Mouse (Mus musculus): ENCODE measurements at regions not wholly inside any gene's neighbourhood (a gene's known extent, or its start where the extent isn't known, plus 50 kb on each side); places are given as distances from the start of the nearest gene placed in this dataset.

DNA sequence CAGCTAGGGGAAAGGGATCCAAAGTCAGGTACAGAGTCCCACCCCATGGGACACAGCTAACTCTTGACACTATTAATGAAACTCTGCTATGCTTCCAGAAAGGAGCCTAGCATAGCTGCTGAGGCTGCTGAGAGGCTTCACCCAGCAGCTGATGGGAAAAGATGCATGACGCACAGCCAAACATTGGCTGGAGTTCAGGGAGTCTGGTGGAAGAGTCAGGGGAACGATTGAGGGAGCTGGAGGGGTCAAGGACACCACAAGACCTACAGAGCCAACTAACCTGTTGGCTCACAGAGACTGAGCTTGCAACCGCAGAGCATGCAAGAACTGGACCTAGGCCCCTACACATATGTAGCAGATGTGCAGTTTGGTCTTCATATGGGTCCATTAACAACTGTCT lies 117.2 kb upstream of the Ubr2 start:
- H3K27me3 ChIP-seq (ENCODE audit: insufficient read depth, low read length): no peaks in the 10 kb centered on the region
- no peak overlapping the region for H3K9ac ChIP-seq (replicated peaks; ENCODE audit: low read length)
- H3K27ac ChIP-seq (ENCODE audit: low read length): no peak overlapping the region
- 83% methylated on average over 3 of the region's 3 CpGs for WGBS
- no peaks in the 10 kb centered on the region for H3K4me1 ChIP-seq (ENCODE audit: insufficient read depth, low read length)
- peaks cover 4% of the 10 kb centered on the region; the same call in 1 of the 2 replicates for H3K9me3 ChIP-seq (ENCODE audit: low read length)
- H3K36me3 ChIP-seq (ENCODE audit: insufficient read depth, low read length): no peaks in the 10 kb centered on the region
- H3K4me2 ChIP-seq (replicated peaks; ENCODE audit: low read depth, low read length): no peak overlapping the region
- no peak for ATAC-seq (ENCODE audit: low FRiP score, low TSS enrichment)
- H3K4me3 ChIP-seq (ENCODE audit: low read length): no peak overlapping the region

DNA sequence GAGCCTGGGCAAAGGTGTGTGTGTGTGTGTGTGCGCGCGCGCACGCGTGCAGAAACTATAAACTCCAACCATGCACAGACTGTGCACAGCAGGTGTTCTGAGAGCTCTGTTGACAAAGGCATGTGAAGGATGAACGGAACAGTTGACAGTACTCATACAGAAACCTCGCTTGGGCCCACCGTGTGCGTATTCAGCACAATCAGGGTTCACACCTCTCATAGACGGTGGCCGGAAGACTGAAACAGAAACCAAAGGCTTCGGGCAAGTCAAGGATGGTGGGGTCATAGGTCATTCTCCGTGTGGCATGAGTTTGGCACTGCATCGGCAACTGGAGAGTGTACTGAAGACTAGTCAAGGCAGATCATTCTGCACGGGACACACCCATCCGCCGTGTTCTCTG lies 113.2 kb upstream of the Ubr2 start:
- 91% methylated on average over 18 of the region's 18 CpGs for WGBS
- no peak overlapping the region for H3K4me2 ChIP-seq (replicated peaks; ENCODE audit: low read depth, low read length)
- H3K27me3 ChIP-seq (ENCODE audit: insufficient read depth, low read length): no peaks in the 10 kb centered on the region
- ATAC-seq (ENCODE audit: low FRiP score, low TSS enrichment): no peak
- H3K36me3 ChIP-seq (ENCODE audit: insufficient read depth, low read length): no peaks in the 10 kb centered on the region
- H3K4me1 ChIP-seq (ENCODE audit: insufficient read depth, low read length): no peaks in the 10 kb centered on the region
- no peak overlapping the region for H3K9ac ChIP-seq (replicated peaks; ENCODE audit: low read length)
- H3K27ac ChIP-seq (ENCODE audit: low read length): no peak overlapping the region
- H3K9me3 ChIP-seq (ENCODE audit: low read length): no peaks in the 10 kb centered on the region
- no peak overlapping the region for H3K4me3 ChIP-seq (ENCODE audit: low read length)

DNA sequence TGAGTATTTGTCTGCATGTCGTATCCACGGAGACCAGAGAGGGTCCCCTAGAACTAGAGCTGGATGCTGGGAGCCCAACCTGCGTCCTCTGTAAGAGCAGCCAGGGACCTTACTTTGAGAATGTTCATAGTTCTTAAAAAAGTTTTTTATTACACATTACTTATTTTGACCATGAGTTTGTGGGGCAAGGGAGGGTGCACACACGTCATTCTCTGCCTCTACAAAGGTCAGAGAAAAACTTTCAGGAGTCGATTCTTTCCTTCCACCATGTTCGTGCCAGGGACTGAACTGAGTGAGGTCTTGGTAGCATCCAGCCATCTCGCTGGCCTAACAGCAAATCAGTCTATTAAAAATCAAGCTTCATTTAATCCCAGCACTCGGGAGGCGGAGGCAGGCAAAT lies 111.9 kb upstream of the Ubr2 start:
- Histone ChIP-seq H3K27ac (ENCODE audit: low read length) (no peak overlapping the region), H3K36me3 (ENCODE audit: insufficient read depth, low read length) (no peaks in the 10 kb centered on the region), H3K4me1 (ENCODE audit: insufficient read depth, low read length) (no peaks in the 10 kb centered on the region), H3K4me3 (ENCODE audit: low read length) (no peak overlapping the region), H3K4me2 (replicated peaks; ENCODE audit: low read depth, low read length) (no peak overlapping the region), H3K9ac (replicated peaks; ENCODE audit: low read length) (no peak overlapping the region), H3K27me3 (ENCODE audit: insufficient read depth, low read length) (no peaks in the 10 kb centered on the region), H3K9me3 (ENCODE audit: low read length) (no peaks in the 10 kb centered on the region)
- WGBS: 79% methylated on average over 9 of the region's 9 CpGs
- ATAC-seq (ENCODE audit: low FRiP score, low TSS enrichment): no peak

DNA sequence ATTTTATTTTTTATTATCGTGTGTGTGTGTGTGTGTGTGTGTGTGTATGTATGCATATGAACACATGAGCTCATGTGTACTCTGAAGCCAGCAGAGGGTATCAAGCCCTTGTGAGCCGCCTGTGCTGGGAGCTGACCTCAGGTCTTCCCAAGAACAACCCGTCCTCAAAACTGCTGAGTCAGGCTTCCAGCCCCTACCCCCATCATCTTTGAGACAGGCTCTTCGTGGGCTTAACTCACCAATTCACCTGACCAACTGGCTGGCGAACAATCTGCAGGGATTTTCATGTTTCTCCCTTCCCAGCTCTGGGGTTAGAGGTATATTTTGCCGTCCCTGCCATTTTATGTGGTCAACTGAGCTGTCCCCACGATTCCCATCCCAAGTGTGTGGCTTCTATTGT lies 107.7 kb upstream of the Ubr2 start:
- no peak overlapping the region for H3K27ac ChIP-seq (ENCODE audit: low read length)
- H3K9me3 ChIP-seq (ENCODE audit: low read length): no peaks in the 10 kb centered on the region
- no peak overlapping the region for H3K9ac ChIP-seq (replicated peaks; ENCODE audit: low read length)
- WGBS: 82% methylated on average over 7 of the region's 7 CpGs
- no peak for ATAC-seq (ENCODE audit: low FRiP score, low TSS enrichment)
- H3K36me3 ChIP-seq (ENCODE audit: insufficient read depth, low read length): no peaks in the 10 kb centered on the region
- H3K4me3 ChIP-seq (ENCODE audit: low read length): no peak overlapping the region
- no peaks in the 10 kb centered on the region for H3K27me3 ChIP-seq (ENCODE audit: insufficient read depth, low read length)
- H3K4me2 ChIP-seq (replicated peaks; ENCODE audit: low read depth, low read length): no peak overlapping the region
- H3K4me1 ChIP-seq (ENCODE audit: insufficient read depth, low read length): no peaks in the 10 kb centered on the region

DNA sequence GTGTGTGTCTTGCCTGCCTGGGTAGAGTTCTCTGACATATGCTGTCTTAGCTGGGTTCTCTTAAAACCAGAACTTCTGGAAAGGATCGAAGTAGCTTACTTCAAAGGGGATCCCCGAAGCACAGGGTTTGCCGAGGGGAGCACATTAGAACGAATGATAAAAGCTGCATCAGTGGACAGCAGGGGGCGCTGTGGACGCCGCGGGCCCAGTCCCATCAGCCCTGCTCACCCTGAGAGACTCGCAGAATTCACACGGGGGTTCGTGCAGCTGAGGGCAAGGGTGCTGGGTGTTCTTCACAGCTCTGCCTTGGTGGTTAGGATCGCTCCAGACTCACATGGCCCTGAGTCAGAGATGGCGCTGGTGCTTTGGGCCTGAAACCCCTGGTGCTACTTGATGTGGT lies 105.4 kb upstream of the Ubr2 start:
- Histone ChIP-seq H3K9me3 (ENCODE audit: low read length) (no peaks in the 10 kb centered on the region), H3K4me2 (replicated peaks; ENCODE audit: low read depth, low read length) (no peak overlapping the region), H3K4me3 (ENCODE audit: low read length) (no peak overlapping the region), H3K27ac (ENCODE audit: low read length) (no peak overlapping the region), H3K4me1 (ENCODE audit: insufficient read depth, low read length) (no peaks in the 10 kb centered on the region), H3K9ac (replicated peaks; ENCODE audit: low read length) (no peak overlapping the region), H3K36me3 (ENCODE audit: insufficient read depth, low read length) (no peaks in the 10 kb centered on the region), H3K27me3 (ENCODE audit: insufficient read depth, low read length) (no peaks in the 10 kb centered on the region)
- no peak for ATAC-seq (ENCODE audit: low FRiP score, low TSS enrichment)
- WGBS: 52% methylated on average over 13 of the region's 13 CpGs

DNA sequence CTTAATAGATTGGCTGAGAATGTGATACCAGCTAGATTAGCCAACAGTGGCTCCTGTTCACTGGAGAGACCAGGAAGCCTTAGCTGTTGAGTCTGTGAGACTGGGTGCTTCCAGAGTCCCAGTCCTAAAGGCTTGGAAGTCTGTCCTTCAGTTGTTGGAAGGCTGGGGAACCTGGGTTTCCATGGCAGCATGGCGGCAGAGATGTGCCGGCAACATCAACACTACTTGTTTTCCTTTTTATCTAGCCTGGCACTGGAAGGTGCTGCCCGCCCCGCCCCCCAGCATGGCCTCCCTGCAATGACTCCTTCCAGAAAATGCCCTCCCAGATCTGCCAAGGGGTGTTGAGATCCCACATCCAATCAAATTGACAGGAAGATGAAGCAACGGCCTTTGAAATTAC lies 104.8 kb upstream of the Ubr2 start:
- H3K4me1 ChIP-seq (ENCODE audit: insufficient read depth, low read length): no peaks in the 10 kb centered on the region
- ATAC-seq (ENCODE audit: low FRiP score, low TSS enrichment): no peak
- 84% methylated on average over 5 of the region's 5 CpGs for WGBS

DNA sequence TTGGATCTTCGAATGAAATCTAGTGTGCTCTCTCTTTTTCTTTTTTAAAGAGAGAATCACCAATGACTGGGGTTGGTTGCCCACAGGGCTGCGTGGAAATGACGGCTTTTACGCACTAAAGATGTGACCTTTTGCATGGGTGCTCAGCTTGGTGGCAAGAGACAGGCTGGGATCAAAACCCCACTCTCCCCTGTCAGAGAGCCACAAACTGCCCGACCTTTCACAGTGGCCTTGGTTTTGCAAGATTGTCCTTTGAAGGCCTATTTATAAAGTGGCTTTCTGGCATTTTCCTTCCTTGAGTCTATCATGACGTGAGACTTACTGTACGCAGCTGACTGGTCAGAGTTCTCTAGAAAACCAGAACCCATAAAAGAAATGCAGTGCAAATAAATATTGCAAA lies 104.4 kb upstream of the Ubr2 start:
- Histone ChIP-seq H3K4me1 (ENCODE audit: insufficient read depth, low read length) (no peaks in the 10 kb centered on the region), H3K4me2 (replicated peaks; ENCODE audit: low read depth, low read length) (no peak overlapping the region), H3K36me3 (ENCODE audit: insufficient read depth, low read length) (no peaks in the 10 kb centered on the region), H3K9ac (replicated peaks; ENCODE audit: low read length) (no peak overlapping the region), H3K9me3 (ENCODE audit: low read length) (no peaks in the 10 kb centered on the region), H3K4me3 (ENCODE audit: low read length) (no peak overlapping the region), H3K27ac (ENCODE audit: low read length) (no peak overlapping the region), H3K27me3 (ENCODE audit: insufficient read depth, low read length) (no peaks in the 10 kb centered on the region)
- WGBS: 65% methylated on average over 7 of the region's 7 CpGs
- ATAC-seq (ENCODE audit: low FRiP score, low TSS enrichment): no peak

More for the DNA sequence above, 104.8 kb upstream of the Ubr2 start:
- Histone ChIP-seq H3K36me3 (ENCODE audit: insufficient read depth, low read length) (no peaks in the 10 kb centered on the region), H3K9me3 (ENCODE audit: low read length) (no peaks in the 10 kb centered on the region), H3K9ac (replicated peaks; ENCODE audit: low read length) (no peak overlapping the region), H3K27me3 (ENCODE audit: insufficient read depth, low read length) (no peaks in the 10 kb centered on the region), H3K4me2 (replicated peaks; ENCODE audit: low read depth, low read length) (no peak overlapping the region), H3K4me3 (ENCODE audit: low read length) (no peak overlapping the region), H3K27ac (ENCODE audit: low read length) (no peak overlapping the region)

DNA sequence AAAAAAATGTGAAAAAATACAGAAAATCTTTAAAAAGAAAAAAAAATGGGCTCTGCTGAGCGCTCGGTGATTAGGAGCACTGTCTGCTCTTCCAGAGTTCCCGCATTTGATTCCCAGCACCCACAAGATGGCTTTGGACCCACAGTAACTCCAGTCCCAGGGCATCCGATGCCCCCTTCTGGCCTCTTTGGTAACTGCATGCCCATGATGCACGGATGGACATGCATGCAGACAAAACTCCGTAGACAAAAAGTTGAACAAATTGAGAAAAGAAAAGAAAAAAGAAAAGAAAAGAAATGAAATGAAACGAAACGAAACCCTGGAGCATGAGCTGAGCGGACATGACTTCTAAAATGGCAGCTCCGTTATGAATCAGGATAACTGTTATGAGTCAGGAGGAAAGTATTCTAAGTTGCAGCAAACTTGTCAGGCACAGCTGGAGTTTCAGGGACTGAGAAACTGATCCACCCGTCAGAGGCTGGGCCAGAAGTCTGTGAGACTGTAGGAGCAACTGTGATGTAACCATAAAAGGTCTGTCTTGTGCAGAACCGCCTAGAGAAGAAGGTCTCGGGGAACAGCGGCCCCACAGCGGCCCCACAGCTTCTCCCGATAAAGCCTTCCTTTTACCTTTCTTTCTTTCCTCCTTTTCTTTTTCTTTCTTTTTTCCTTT lies 102.3 kb upstream of the Ubr2 start:
- Histone ChIP-seq H3K9me3 (ENCODE audit: low read length) (no peaks in the 10 kb centered on the region), H3K27me3 (ENCODE audit: insufficient read depth, low read length) (no peaks in the 10 kb centered on the region), H3K36me3 (ENCODE audit: insufficient read depth, low read length) (no peaks in the 10 kb centered on the region), H3K9ac (replicated peaks; ENCODE audit: low read length) (no peak overlapping the region), H3K4me2 (replicated peaks; ENCODE audit: low read depth, low read length) (no peak overlapping the region), H3K4me1 (ENCODE audit: insufficient read depth, low read length) (no peaks in the 10 kb centered on the region), H3K27ac (ENCODE audit: low read length) (no peak overlapping the region), H3K4me3 (ENCODE audit: low read length) (no peak overlapping the region)
- 90% methylated on average over 16 of the region's 16 CpGs for WGBS
- no peak for ATAC-seq (ENCODE audit: low FRiP score, low TSS enrichment)

DNA sequence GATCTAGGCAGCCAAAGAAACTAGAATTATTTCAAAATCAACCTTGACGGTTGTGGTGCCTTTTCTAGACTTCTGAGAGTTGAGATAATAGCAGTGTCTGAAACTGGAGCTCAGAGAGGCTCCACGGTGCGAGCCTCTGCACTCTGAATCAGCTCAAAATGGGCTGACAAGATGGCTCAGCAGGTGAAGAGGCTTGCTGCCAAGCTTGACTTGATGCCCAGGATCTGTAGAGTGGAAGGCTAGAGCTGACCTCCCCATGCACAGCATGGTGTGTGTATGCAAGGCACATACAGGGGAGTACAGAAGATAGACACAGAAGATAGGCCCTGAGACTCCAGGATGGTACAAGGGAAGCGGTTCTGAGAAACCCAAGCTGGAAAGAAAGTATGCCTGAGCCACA lies 100.5 kb upstream of the Ubr2 start:
- no peak overlapping the region for H3K4me3 ChIP-seq (ENCODE audit: low read length)
- no peak overlapping the region for H3K9ac ChIP-seq (replicated peaks; ENCODE audit: low read length)
- no peak overlapping the region for H3K27ac ChIP-seq (ENCODE audit: low read length)
- no peaks in the 10 kb centered on the region for H3K4me1 ChIP-seq (ENCODE audit: insufficient read depth, low read length)
- no peak for ATAC-seq (ENCODE audit: low FRiP score, low TSS enrichment)
- 89% methylated on average over 4 of the region's 4 CpGs for WGBS
- no peaks in the 10 kb centered on the region for H3K36me3 ChIP-seq (ENCODE audit: insufficient read depth, low read length)
- H3K4me2 ChIP-seq (replicated peaks; ENCODE audit: low read depth, low read length): no peak overlapping the region
- H3K27me3 ChIP-seq (ENCODE audit: insufficient read depth, low read length): no peaks in the 10 kb centered on the region
- no peaks in the 10 kb centered on the region for H3K9me3 ChIP-seq (ENCODE audit: low read length)

DNA sequence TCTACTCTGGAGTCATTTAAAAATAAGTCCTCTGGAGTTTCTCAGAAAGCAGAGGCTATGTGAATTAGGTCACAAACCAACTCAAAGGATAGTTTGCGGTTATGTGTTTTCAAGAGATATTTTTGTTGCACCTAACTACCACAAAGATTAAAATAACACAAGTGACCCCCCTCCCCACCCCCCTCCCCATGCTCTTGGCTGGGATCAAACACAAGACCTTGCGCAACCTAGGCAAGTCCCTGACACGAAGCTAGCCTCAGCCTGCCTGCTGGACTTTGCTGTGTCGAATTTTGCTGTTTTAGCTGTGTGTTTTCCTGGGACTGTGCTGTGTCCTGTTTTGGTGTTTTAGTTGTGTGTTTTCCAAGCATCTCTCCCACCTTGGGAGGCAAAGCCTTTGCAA lies 94.0 kb upstream of the Ubr2 start:
- no peak overlapping the region for H3K9ac ChIP-seq (replicated peaks; ENCODE audit: low read length)
- no peak overlapping the region for H3K4me2 ChIP-seq (replicated peaks; ENCODE audit: low read depth, low read length)
- 88% methylated on average over 4 of the region's 4 CpGs for WGBS
- no peaks in the 10 kb centered on the region for H3K9me3 ChIP-seq (ENCODE audit: low read length)
- no peaks in the 10 kb centered on the region for H3K27me3 ChIP-seq (ENCODE audit: insufficient read depth, low read length)
- H3K4me1 ChIP-seq (ENCODE audit: insufficient read depth, low read length): no peaks in the 10 kb centered on the region
- ATAC-seq (ENCODE audit: low FRiP score, low TSS enrichment): no peak
- no peak overlapping the region for H3K27ac ChIP-seq (ENCODE audit: low read length)
- H3K4me3 ChIP-seq (ENCODE audit: low read length): no peak overlapping the region
- no peaks in the 10 kb centered on the region for H3K36me3 ChIP-seq (ENCODE audit: insufficient read depth, low read length)

All from kidney, embryonic 16.5 days (tissue).